Mouse (Mus musculus) kidney, postnatal 4 days (tissue): Measurements from ENCODE around the gene Gm37240.

Experiments
- DNase-seq, 2 experiments: peaks; one replicate each; pipeline ENCODE4 v3.0.0; 2021; ENCODE audit warnings: mixed read lengths in 2 of 2

Gene Gm37240

GRCm38 (mm10) chr3:84618627-84619026 lies 1268.7 kb downstream of the Gm37240 start:
- no peak for DNase-seq

GRCm38 (mm10) chr3:84615856-84616225 lies 1271.5 kb downstream of the Gm37240 start:
- DNase-seq, result no peak

GRCm38 (mm10) chr3:84615050-84615855 lies 1272.1 kb downstream of the Gm37240 start:
- no peak for DNase-seq

- DNase-seq, result peak; percentile 54 to 69
Observed at GRCm38 (mm10) chr3:84610183-84610710, 1277.1 kb downstream of the Gm37240 start.

- DNase-seq, result no peak
Observed at GRCm38 (mm10) chr3:84603212-84603611, 1284.1 kb downstream of the Gm37240 start.

- no peak for DNase-seq
Observed at GRCm38 (mm10) chr3:84602759-84603158, 1284.6 kb downstream of the Gm37240 start.

- DNase-seq, result no peak
Observed at GRCm38 (mm10) chr3:84601870-84602495, 1285.3 kb downstream of the Gm37240 start.

- DNase-seq, result no peak
Observed at GRCm38 (mm10) chr3:84598756-84599155, 1288.6 kb downstream of the Gm37240 start.

GRCm38 (mm10) chr3:84597996-84598734 lies 1289.2 kb downstream of the Gm37240 start:
- DNase-seq, result no peak

GRCm38 (mm10) chr3:84595677-84596234 lies 1291.6 kb downstream of the Gm37240 start:
- DNase-seq, result no peak

- peak in 1 of 2 experiments; percentile 21 for DNase-seq
Observed at GRCm38 (mm10) chr3:84594894-84595676, 1292.2 kb downstream of the Gm37240 start.

- no peak for DNase-seq
Observed at GRCm38 (mm10) chr3:84593274-84593673, 1294.0 kb downstream of the Gm37240 start, which contains the start of gene Tigd4. Gene Tigd4, plus strand, starts transcription at chr3:84593574.

GRCm38 (mm10) chr3:84586736-84587135 lies 1300.6 kb downstream of the Gm37240 start:
- DNase-seq, result no peak

- DNase-seq, result no peak
Observed at GRCm38 (mm10) chr3:84582913-84583276, 1304.4 kb downstream of the Gm37240 start.

GRCm38 (mm10) chr3:84582023-84582912 lies 1305.0 kb downstream of the Gm37240 start, which contains the start of gene Arfip1:
Gene Arfip1, minus strand, starts transcription at chr3:84582625.
- peak; percentile 99 for DNase-seq

- no peak for DNase-seq
Observed at GRCm38 (mm10) chr3:84581696-84582022, 1305.7 kb downstream of the Gm37240 start.

- no peak for DNase-seq
Observed at GRCm38 (mm10) chr3:84580716-84581115, 1306.6 kb downstream of the Gm37240 start.

- DNase-seq, result no peak
Observed at GRCm38 (mm10) chr3:84570501-84570900, 1316.8 kb downstream of the Gm37240 start.

GRCm38 (mm10) chr3:84569587-84569986 lies 1317.7 kb downstream of the Gm37240 start:
- DNase-seq, result no peak

- no peak for DNase-seq
Observed at GRCm38 (mm10) chr3:84568540-84568939, 1318.8 kb downstream of the Gm37240 start.

- no peak for DNase-seq
Observed at GRCm38 (mm10) chr3:84563415-84563814, 1323.9 kb downstream of the Gm37240 start.
